Mouse (Mus musculus) retina, postnatal 1 day (tissue): ENCODE data around the gene Kcnk3.

ENCODE experiments used
- DNase-seq: peaks from one replicate; pipeline ENCODE4 v3.0.0-alpha.2; 2012

Gene Kcnk3

GRCm38 (mm10) chr5:30589069-30589468 lies 1.1 kb downstream of the Kcnk3 start:
- no peak for DNase-seq

GRCm38 (mm10) chr5:30589546-30589945 lies 1.6 kb downstream of the Kcnk3 start:
- no peak for DNase-seq

DNA sequence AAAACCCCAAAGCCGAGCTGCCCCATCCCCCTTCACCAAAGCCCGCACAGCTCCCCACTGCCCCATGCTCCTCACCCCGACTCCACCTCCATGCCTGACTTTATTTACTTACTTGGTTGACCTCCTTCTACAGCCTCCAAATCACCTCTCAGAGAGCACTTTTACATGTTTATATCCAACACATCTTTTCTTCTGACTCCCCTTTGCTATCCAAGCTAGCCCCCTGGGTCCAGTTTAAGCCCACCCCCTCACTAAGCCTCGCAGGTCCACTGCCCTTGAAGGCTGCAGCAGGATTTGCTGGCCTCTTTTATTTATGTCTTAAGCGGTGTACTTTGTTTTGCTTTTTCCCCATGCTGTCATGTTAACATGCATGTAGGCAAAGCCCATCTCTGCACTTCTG lies 2.3 kb downstream of the Kcnk3 start:
- DNase-seq, result no peak

DNA sequence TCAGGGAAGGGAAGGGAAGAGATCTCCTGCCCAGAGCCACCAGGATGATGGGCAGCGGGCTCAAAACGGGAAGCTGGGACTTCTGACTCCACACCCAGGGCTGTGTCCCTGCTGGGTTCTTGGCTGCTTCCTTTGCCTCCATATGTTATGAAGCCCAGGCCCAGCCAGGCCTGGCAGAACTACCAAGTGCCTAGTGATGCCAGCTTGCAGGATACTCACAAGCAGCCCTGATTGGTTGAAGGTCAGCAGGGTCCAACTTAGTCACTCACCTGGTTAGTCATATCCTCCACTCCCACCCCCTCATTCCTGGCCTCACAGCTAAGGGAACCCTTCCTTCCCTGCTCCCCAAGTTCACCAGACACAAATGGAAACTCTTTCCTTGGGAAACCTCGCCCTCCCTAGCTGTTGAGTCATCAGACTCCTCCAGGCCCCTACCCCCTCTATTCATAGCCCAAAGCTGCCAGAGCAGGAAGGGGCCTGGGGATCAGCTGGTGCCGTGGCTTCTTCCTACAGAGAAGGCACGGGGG lies 3.3 kb downstream of the Kcnk3 start:
- DNase-seq, result no peak

DNA sequence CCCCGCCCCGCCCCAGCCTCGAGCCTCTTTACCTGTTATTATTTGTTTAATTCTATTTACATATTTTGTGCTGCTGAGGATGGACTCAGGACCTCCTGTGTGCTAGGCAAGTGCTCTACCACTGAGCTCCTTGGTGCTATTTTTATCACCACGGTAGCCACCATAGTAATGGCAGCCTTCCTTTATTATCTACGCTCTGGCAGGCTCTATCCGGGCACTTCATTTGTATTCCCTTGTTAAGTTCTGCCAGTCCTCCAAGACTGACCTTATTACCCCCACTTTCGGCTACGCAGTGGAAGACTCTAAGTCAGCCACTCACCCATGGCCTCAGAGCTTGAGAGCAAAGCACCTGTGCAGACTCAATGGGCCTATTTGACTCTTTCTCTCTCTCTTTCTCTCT lies 3.8 kb downstream of the Kcnk3 start:
- no peak for DNase-seq

GRCm38 (mm10) chr5:30592279-30592980 lies 4.5 kb downstream of the Kcnk3 start:
- no peak for DNase-seq

DNA sequence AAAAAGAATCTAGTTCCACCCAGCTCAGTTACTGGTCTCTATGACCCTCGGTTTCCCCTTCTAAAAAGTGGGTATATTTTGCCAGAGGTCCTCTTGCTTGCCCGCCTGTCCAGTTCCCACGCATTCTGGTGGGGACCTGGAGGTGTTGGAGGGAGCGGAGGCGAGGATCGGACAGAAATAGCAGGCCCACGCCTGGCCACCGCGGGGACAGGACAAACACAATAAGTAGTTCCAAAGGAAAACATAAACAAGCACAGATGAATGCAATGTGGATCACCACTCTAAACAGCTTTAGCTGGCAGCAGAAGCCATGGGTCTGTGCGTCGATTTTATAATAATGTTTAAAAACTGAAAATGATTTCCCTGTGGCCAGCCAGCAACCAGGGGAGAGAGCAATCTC lies 5.4 kb downstream of the Kcnk3 start:
- DNase-seq, result no peak

GRCm38 (mm10) chr5:30593811-30594504 lies 6.0 kb downstream of the Kcnk3 start:
- DNase-seq, result no peak

- no peak for DNase-seq
Measured at GRCm38 (mm10) chr5:30594953-30595560, 7.1 kb downstream of the Kcnk3 start.

GRCm38 (mm10) chr5:30601397-30601796 lies 13.4 kb downstream of the Kcnk3 start:
- no peak for DNase-seq

DNA sequence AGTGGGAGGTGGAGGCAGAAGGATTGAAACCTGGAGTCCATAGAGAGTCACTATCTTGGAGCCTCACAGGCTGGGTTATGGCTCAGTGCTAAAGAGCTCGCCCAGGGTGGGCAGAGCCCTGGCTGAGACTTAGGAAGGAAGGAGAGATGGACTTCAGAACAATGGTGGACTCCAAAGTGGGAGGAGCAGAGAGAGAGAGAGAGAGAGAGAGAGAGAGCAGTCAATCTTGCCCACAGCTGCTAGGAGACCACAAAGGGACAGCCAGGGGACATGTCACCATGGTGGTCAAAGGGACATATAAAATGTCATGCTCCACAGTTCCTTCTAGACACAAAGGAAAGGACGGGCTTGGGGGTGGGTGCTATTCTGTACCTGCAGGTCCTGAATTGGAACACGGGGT lies 15.3 kb downstream of the Kcnk3 start:
- DNase-seq, result no peak

- DNase-seq, result no peak
Measured at GRCm38 (mm10) chr5:30603926-30604325, 16.0 kb downstream of the Kcnk3 start.

DNA sequence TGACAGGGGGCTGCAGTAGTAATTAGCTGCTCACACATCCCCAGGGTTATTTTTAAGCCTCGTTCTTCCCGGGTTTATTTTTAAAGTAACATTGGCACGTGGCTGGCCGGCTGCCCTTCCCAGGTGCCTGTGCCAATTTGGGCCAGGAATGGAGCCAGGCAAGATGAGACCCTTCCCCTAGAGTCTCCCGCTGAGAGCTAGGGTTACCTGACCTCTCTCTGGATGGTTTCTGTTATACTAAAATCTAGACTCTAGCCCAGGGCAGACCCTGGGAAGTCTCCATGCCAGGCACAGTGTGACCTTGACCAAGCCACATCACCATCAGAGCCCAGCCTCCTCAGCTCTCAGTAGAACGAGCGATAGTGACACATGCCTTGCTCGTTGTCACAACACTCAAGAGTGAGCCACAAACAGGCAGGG lies 16.8 kb downstream of the Kcnk3 start:
- DNase-seq, result no peak

- DNase-seq, result no peak
Measured at GRCm38 (mm10) chr5:30605649-30606048, 17.7 kb downstream of the Kcnk3 start.

DNA sequence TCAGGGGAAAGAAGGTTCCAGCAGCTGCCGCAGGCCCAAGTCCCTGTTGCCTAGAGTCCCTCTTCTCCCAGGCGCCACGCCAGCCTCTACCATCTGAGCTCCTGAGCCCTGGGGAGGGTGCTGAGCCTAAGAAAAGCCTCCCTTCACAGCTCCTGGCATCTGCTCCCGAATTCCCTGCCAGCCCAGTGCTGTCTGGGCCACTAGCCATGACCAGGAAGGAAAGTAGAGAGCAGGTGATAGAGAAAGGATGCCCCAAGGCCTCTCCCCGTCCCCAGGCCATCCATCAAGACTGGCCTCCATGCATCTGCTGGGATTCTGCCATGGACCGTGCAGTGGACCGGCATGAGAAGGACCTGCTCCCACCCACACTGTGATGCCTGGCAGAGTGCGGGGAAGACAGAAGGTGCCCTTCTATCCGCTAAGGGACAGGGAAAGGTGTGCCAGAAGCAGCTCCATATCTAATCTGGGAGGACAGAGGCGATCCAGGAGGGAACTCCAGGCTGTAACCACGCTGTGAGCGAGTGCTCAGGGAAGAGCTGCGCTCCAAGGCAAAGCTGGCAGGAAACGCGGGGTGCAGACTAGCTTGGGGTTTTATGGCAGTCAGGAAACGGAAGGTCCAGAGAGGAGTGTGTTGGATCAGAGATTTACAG lies 18.6 kb downstream of the Kcnk3 start:
- no peak for DNase-seq

- no peak for DNase-seq
Measured at GRCm38 (mm10) chr5:30609094-30609493, 21.1 kb downstream of the Kcnk3 start.

DNA sequence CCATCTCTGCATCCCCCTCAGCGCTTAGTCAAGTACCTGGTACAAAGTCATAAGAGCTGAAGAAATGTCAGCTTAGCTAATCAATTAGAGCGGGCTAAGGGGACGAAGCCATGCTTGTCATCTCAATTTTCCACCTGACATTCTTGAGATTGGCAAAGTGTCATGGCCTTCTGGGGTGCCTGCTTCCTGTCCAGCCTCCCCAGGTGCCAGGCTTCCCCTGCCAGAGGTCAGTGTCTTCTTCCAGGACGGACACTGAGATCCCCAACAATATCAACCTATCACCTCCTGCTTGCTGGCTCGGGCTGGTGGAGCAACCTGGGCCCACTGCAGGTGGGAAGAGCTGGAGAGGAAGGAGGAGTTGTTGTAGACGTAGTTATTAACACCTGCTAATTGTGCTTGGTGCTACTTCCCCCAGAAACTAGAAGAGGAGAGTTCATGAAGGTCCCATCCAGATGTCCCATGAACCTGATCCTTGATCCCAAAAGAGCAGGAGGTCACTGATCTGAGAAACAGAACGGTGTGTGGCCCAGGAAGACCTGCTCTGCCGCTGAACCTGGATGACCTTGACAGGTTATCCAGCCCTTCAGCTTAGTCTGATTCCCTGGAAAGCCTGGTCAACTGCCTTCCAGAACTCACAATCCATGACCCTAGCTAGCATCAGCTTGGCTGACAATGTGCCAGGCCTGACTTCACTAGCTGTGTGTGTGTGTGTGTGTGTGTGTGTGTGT lies 22.1 kb downstream of the Kcnk3 start:
- DNase-seq, result no peak

DNA sequence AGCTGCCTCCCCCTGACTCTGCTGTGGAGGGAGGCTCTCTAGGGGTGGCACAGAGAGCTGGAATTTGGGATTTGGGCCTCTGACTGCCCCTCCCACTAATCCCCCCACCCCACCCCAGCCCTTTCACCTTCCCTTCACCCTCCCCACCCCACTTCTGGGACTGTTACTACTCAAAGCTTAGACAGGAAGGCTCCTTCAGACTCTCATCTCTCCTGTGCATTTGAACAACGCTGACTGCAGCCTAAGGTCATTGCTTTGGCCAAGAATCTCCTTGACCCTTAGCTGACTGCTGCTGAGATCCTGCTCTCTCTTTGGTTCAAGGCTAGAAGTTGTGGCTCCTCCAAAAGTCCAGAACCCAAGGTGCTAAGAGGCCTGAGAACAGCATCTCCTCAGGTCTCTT lies 23.1 kb downstream of the Kcnk3 start:
- no peak for DNase-seq

GRCm38 (mm10) chr5:30611689-30612088 lies 23.7 kb downstream of the Kcnk3 start:
- DNase-seq, result no peak

- no peak for DNase-seq
Measured at GRCm38 (mm10) chr5:30612575-30612974, 24.6 kb downstream of the Kcnk3 start.

- DNase-seq, result no peak
Measured at GRCm38 (mm10) chr5:30613242-30613641, 25.3 kb downstream of the Kcnk3 start.

DNA sequence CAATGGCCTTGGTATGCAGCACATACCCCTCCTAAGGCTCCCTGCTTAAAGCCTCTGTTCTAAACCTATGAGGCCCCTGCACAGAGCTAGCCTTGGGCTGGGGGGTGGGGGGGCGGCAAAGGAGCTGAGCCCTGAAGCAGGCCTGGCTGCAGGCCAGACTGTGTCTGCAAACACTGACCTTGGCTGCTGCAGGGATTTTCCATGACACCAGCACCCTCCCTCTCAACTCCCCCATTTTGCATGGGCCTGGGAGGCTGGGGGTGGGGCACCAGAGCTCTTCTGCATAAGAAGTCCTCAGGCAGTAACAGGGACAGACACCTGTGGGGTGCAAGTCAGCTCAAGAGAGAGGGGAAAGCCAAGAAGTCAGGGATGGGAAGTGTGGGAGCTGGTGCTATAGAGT lies 26.3 kb downstream of the Kcnk3 start:
- no peak for DNase-seq

- DNase-seq, result no peak
Measured at GRCm38 (mm10) chr5:30615416-30615815, 27.4 kb downstream of the Kcnk3 start.
